Mouse (Mus musculus) kidney, postnatal 36 days (tissue): ENCODE results near the gene N4bp1.

Source experiments
- DNase-seq, 2 experiments: peaks; one replicate each; pipeline ENCODE4 v3.0.0; 2021 to 2022; ENCODE audit warnings: mixed read lengths in 2 of 2

N4bp1 gene

GRCm38 (mm10) chr8:86884489-86885463 lies at the start of gene N4bp1:
TSS of gene N4bp1 (minus strand) at chr8:86885258.
- DNase-seq = peak; percentile 96 to 97

GRCm38 (mm10) chr8:86934841-86935240 lies 49.8 kb upstream of the N4bp1 start:
- DNase-seq = no peak

GRCm38 (mm10) chr8:86934393-86934792 lies 49.3 kb upstream of the N4bp1 start:
- no peak for DNase-seq

- DNase-seq = peak; percentile 37 to 47
Measured at GRCm38 (mm10) chr8:86933898-86934297, 48.8 kb upstream of the N4bp1 start.

- DNase-seq = no peak
Measured at GRCm38 (mm10) chr8:86926237-86926636, 41.2 kb upstream of the N4bp1 start.

- peak; percentile 12 to 27 for DNase-seq
Measured at GRCm38 (mm10) chr8:86923219-86923835, 38.3 kb upstream of the N4bp1 start.

- no peak for DNase-seq
Measured at GRCm38 (mm10) chr8:86922673-86923072, 37.6 kb upstream of the N4bp1 start.

GRCm38 (mm10) chr8:86922141-86922540 lies 37.1 kb upstream of the N4bp1 start:
- DNase-seq = peak in 1 of 2 experiments; percentile 12

- no peak for DNase-seq
Measured at GRCm38 (mm10) chr8:86920996-86921395, 35.9 kb upstream of the N4bp1 start.

GRCm38 (mm10) chr8:86920455-86920854 lies 35.4 kb upstream of the N4bp1 start:
- DNase-seq = no peak

GRCm38 (mm10) chr8:86920024-86920423 lies 35.0 kb upstream of the N4bp1 start:
- DNase-seq = no peak

- DNase-seq = no peak
Measured at GRCm38 (mm10) chr8:86919262-86919661, 34.2 kb upstream of the N4bp1 start.

- DNase-seq = no peak
Measured at GRCm38 (mm10) chr8:86918093-86918492, 33.0 kb upstream of the N4bp1 start.

GRCm38 (mm10) chr8:86917689-86918088 lies 32.6 kb upstream of the N4bp1 start:
- DNase-seq = no peak

GRCm38 (mm10) chr8:86916369-86916768 lies 31.3 kb upstream of the N4bp1 start:
- no peak for DNase-seq

- DNase-seq = peak in 1 of 2 experiments; percentile 26
Measured at GRCm38 (mm10) chr8:86911136-86911535, 26.1 kb upstream of the N4bp1 start.

- no peak for DNase-seq
Measured at GRCm38 (mm10) chr8:86910250-86910649, 25.2 kb upstream of the N4bp1 start.

- DNase-seq = peak; percentile 74 to 89
Measured at GRCm38 (mm10) chr8:86908536-86908935, 23.5 kb upstream of the N4bp1 start.

GRCm38 (mm10) chr8:86904911-86905310 lies 19.9 kb upstream of the N4bp1 start:
- DNase-seq = no peak

GRCm38 (mm10) chr8:86903104-86903503 lies 18.0 kb upstream of the N4bp1 start:
- peak; percentile 80 to 95 for DNase-seq

- DNase-seq = no peak
Measured at GRCm38 (mm10) chr8:86902656-86903055, 17.6 kb upstream of the N4bp1 start.

- peak; percentile 73 to 86 for DNase-seq
Measured at GRCm38 (mm10) chr8:86901972-86902371, 16.9 kb upstream of the N4bp1 start.

GRCm38 (mm10) chr8:86897726-86898419 lies 12.8 kb upstream of the N4bp1 start:
- peak in 1 of 2 experiments; percentile 32 for DNase-seq
